Mouse (Mus musculus) gastrocnemius, adult 8-10 months (tissue): ENCODE results near the gene Mien1. TPM values are rescaled to one million over a fixed set of nuclear protein-coding genes. Genes with fewer than 3 reads are reported as not detected.

ENCODE experiments used
- DNase-seq, 2 experiments: peaks; one replicate each; pipeline ENCODE4 v3.0.0; 2022; ENCODE audit warnings: low spot score in 2 of 2
- total RNA-seq, 4 experiments: library from RNA; stranded (reverse); gene quantifications; 2 replicates each; pipeline ENCODE4 v1.2.4; 2022

The Mien1 gene
- total RNA-seq, 4 experiments from 2014 or later, result 34.5 to 41.7 (median 37.7) TPM

GRCm38 (mm10) chr11:98459860-98460259 lies 21.1 kb upstream of the Mien1 start:
- DNase-seq, result no peak

GRCm38 (mm10) chr11:98459071-98459741 lies 20.4 kb upstream of the Mien1 start:
- DNase-seq, result no peak

- DNase-seq, result no peak
Observed at GRCm38 (mm10) chr11:98458121-98458990, 19.6 kb upstream of the Mien1 start.

- peak; percentile 59 to 65 for DNase-seq
Observed at GRCm38 (mm10) chr11:98457367-98458120, 18.8 kb upstream of the Mien1 start.

GRCm38 (mm10) chr11:98456945-98457344 lies 18.2 kb upstream of the Mien1 start:
- DNase-seq, result no peak

- no peak for DNase-seq
Observed at GRCm38 (mm10) chr11:98456545-98456944, 17.8 kb upstream of the Mien1 start.

GRCm38 (mm10) chr11:98455484-98455883 lies 16.7 kb upstream of the Mien1 start:
- no peak for DNase-seq

- no peak for DNase-seq
Observed at GRCm38 (mm10) chr11:98449921-98450771, 11.4 kb upstream of the Mien1 start.

- DNase-seq, result no peak
Observed at GRCm38 (mm10) chr11:98449419-98449818, 10.6 kb upstream of the Mien1 start.

GRCm38 (mm10) chr11:98448191-98448790 lies 9.5 kb upstream of the Mien1 start:
- no peak for DNase-seq

GRCm38 (mm10) chr11:98447475-98447834 lies 8.7 kb upstream of the Mien1 start:
- DNase-seq, result no peak

- no peak for DNase-seq
Observed at GRCm38 (mm10) chr11:98446562-98447474, 8.0 kb upstream of the Mien1 start.

GRCm38 (mm10) chr11:98446213-98446561 lies 7.4 kb upstream of the Mien1 start, which contains the start of gene Grb7:
Grb7 (plus strand) TSS chr11:98446394.
- DNase-seq, result no peak

GRCm38 (mm10) chr11:98445679-98446078 lies 6.9 kb upstream of the Mien1 start:
- no peak for DNase-seq

GRCm38 (mm10) chr11:98445238-98445637 lies 6.4 kb upstream of the Mien1 start:
- no peak for DNase-seq

GRCm38 (mm10) chr11:98443688-98444087 lies 4.9 kb upstream of the Mien1 start:
- DNase-seq, result no peak

GRCm38 (mm10) chr11:98437441-98437840 lies 1.4 kb downstream of the Mien1 start:
- DNase-seq, result no peak

GRCm38 (mm10) chr11:98435723-98436122 lies 3.1 kb downstream of the Mien1 start:
- DNase-seq, result no peak

GRCm38 (mm10) chr11:98431743-98432502 lies 6.9 kb downstream of the Mien1 start:
- DNase-seq, result no peak
